Mouse (Mus musculus): ENCODE measurements around the gene Smo. TPM values are rescaled to one million over a fixed set of nuclear protein-coding genes. Genes with fewer than 3 reads are reported as not detected.

Smo gene
- polyA plus RNA-seq, 1 experiment, result 4.6 TPM

GRCm38 (mm10) chr6:29805381-29805780 lies 70.1 kb downstream of the Smo start:
- no peaks in the 10 kb centered on the region for H3K4me1 ChIP-seq (ENCODE audit: control insufficient read depth, insufficient read depth, low read length)
- no peak overlapping the region for H3K27ac ChIP-seq (ENCODE audit: control insufficient read depth, insufficient read depth, low read depth, low read length, poor library complexity)
- no peak overlapping the region for H3K4me3 ChIP-seq (replicated peaks; ENCODE audit: control insufficient read depth, low read depth, low read length)
- WGBS, result 92% methylated on average over 2 of the region's 2 CpGs
- TF ChIP-seq CTCF (IDR thresholded peaks at IDR 0.05; ENCODE audit: control insufficient read depth, insufficient read depth, low read length) (no peak), POLR2A (IDR thresholded peaks at IDR 0.05; ENCODE audit: borderline replicate concordance, control insufficient read depth, low read depth, low read length) (no peak)

Other genes starting within 250 kb of the Smo start
- gene Kcp, start 227.6 kb upstream of the Smo start, polyA plus RNA-seq (2011; ENCODE audit: insufficient read depth, insufficient read length, low replicate concordance, missing spikeins), result not detected in 2 replicates
- 26.7 and 47.1 TPM in 2 replicates for gene Irf5, start 208.9 kb upstream of the Smo start, polyA plus RNA-seq (2011; ENCODE audit: insufficient read depth, insufficient read length, low replicate concordance, missing spikeins)
- 22.1 and 33.0 TPM in 2 replicates for gene Tnpo3, start 125.6 kb upstream of the Smo start, polyA plus RNA-seq (2011; ENCODE audit: insufficient read depth, insufficient read length, low replicate concordance, missing spikeins)
- gene Tspan33, start 41.3 kb upstream of the Smo start, polyA plus RNA-seq (2011; ENCODE audit: insufficient read depth, insufficient read length, low replicate concordance, missing spikeins), result 167 and 175 TPM in 2 replicates
- 7.5 and 13.9 TPM in 2 replicates for gene Ahcyl2, start 32.5 kb downstream of the Smo start, polyA plus RNA-seq (2011; ENCODE audit: insufficient read depth, insufficient read length, low replicate concordance, missing spikeins)
- 1.5 and 1.6 TPM in 2 replicates for gene Strip2, start 181.5 kb downstream of the Smo start, polyA plus RNA-seq (2011; ENCODE audit: insufficient read depth, insufficient read length, low replicate concordance, missing spikeins)

All from bone marrow, adult 2 months (tissue).